Mouse (Mus musculus) olfactory bulb, adult 2 months (tissue): ENCODE data around the gene Gm20696.

Experiments
- CTCF ChIP-seq: fragments of 200-500 bp; IDR thresholded peaks from 2 replicates; pipeline ENCODE4 v1.5.1; 2012; ENCODE audit warnings: low read depth, mild to moderate bottlenecking, low read length, moderate library complexity; ENCODE audit not compliant: insufficient read depth
- POLR2A ChIP-seq: fragments of 200-500 bp; IDR thresholded peaks from 2 replicates; pipeline ENCODE4 v1.6.1; 2012; ENCODE audit warnings: mild to moderate bottlenecking, low read depth, low read length, moderate library complexity; ENCODE audit not compliant: insufficient read depth

DNA sequence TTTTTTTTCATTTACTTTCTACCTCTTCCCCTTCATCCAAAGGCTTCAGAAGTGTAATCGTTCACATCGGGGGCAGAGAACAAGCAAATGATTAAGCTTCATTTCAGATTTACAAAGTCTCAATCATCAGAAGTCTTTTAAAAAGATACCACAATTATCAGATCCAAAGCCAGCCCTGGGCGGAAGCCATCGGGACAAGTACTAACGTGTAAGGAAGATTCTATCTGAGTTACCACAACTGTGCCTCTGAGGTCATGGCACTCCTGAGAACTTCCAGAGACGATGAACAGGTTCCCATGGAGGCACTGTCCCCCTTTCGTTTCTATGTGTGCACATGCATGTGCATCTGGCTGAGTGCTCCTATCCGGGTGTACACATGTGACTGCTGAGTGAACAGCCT lies 413.3 kb downstream of the Gm20696 start:
- no peak for TF ChIP-seq POLR2A
- no peak for TF ChIP-seq CTCF
